Mouse (Mus musculus) stomach, postnatal 0 days (tissue): ENCODE results near the gene Chfr.

ENCODE experiments used
- CTCF ChIP-seq: IDR thresholded peaks from 2 replicates; pipeline ENCODE4 v1.5.1; 2016; ENCODE audit warnings: antibody characterized with exemption, low read depth, mild to moderate bottlenecking, moderate library complexity
- EP300 ChIP-seq: optimal IDR thresholded peaks from 2 replicates; pipeline ENCODE3; 2016; ENCODE audit warnings: antibody characterized with exemption

GRCm38 (mm10) chr5:110211312-110211711 is 75.7 kb downstream of the Chfr start:
- TF ChIP-seq EP300 (no peak), CTCF (no peak)
